Mouse (Mus musculus) heart, embryonic 14.5 days (tissue): Measurements from ENCODE around the gene Fmo6. TPM values are rescaled to one million over a fixed set of nuclear protein-coding genes. Genes with fewer than 3 reads are reported as not detected.

Experiments used
- ATAC-seq: fragments of 200-750 bp; cut with Nextera tagmentation; 2 replicates; pipeline ENCODE4 v1.8.0; 2017; ENCODE audit warnings: low read depth, moderate TSS enrichment; ENCODE audit not compliant: insufficient number of reproducible peaks, insufficient read depth, low FRiP score
- H3K27ac ChIP-seq, 2 experiments: fragments of 200-500 bp in 1 of 2; fragments of 300-500 bp in 1 of 2; sonication (generic) in 1 of 2; replicated peaks in 1 of 2; 2 replicates each; pipeline ENCODE4 v1.5.1; 2012 to 2014; ENCODE audit warnings: low read depth in 2 of 2, low read length in 2 of 2, control low read depth in 1 of 2, mild to moderate bottlenecking in 1 of 2, mixed read lengths in 1 of 2; ENCODE audit not compliant: control insufficient read depth in 1 of 2, insufficient read depth in 1 of 2
- H3K27me3 ChIP-seq: fragments of 300-500 bp; sonication (generic); 2 replicates; pipeline ENCODE4 v1.6.1; 2014; ENCODE audit warnings: mild to moderate bottlenecking, low read length, control low read depth; ENCODE audit not compliant: control insufficient read depth, insufficient read depth
- H3K36me3 ChIP-seq: fragments of 300-500 bp; sonication (generic); 2 replicates; pipeline ENCODE4 v1.6.1; 2014; ENCODE audit warnings: mild to moderate bottlenecking, control low read depth, low read length, mixed read lengths; ENCODE audit not compliant: control insufficient read depth, insufficient read depth
- H3K4me1 ChIP-seq, 2 experiments: fragments of 200-500 bp in 1 of 2; fragments of 300-500 bp in 1 of 2; sonication (generic) in 1 of 2; 2 replicates each; pipeline ENCODE4 v1.6.1; 2012 to 2014; ENCODE audit warnings: low read length in 2 of 2, control low read depth in 1 of 2, mixed read lengths in 1 of 2; ENCODE audit not compliant: control insufficient read depth in 2 of 2, insufficient read depth in 2 of 2
- H3K4me2 ChIP-seq: fragments of 300-500 bp; sonication (generic); 2 replicates; pipeline ENCODE4 v1.6.1; 2014; ENCODE audit warnings: mild to moderate bottlenecking, low read length
- H3K4me3 ChIP-seq, 2 experiments: fragments of 200-500 bp in 1 of 2; fragments of 300-500 bp in 1 of 2; sonication (generic) in 1 of 2; 2 replicates each; pipeline ENCODE4 v1.5.1; 2012 to 2014; ENCODE audit warnings: low read length in 2 of 2, mild to moderate bottlenecking in 2 of 2, control low read depth in 1 of 2, low read depth in 1 of 2, moderate library complexity in 1 of 2; ENCODE audit not compliant: control insufficient read depth in 1 of 2, insufficient read depth in 1 of 2
- H3K9ac ChIP-seq: fragments of 300-500 bp; sonication (generic); 2 replicates; pipeline ENCODE4 v1.6.1; 2014; ENCODE audit warnings: mild to moderate bottlenecking, low read length
- H3K9me3 ChIP-seq: fragments of 300-500 bp; sonication (generic); 2 replicates; pipeline ENCODE4 v1.6.1; 2016; ENCODE audit warnings: low read length, control low read depth; ENCODE audit not compliant: control insufficient read depth
- WGBS: fragments of 180-500 bp; shearing (Covaris S2); extraction: QIAGEN DNeasy Blood & Tissue Kit; methylation state at CpG from one replicate; pipeline ENCODE4 v1.1.7; 2014; 5-methylcytosine and 5-hydroxymethylcytosine counted together
- polyA plus RNA-seq: library from polyadenylated mRNA; unstranded; fragments of >200 nt; fragmentation: Nextera tagmentation; extraction: Ambion mirVana; gene quantifications from 2 replicates; pipeline ENCODE4 v1.2.1, GENCODE M21; 2014

The Fmo6 gene
- polyA plus RNA-seq, 1 experiment from 2014 or later = not detected

DNA sequence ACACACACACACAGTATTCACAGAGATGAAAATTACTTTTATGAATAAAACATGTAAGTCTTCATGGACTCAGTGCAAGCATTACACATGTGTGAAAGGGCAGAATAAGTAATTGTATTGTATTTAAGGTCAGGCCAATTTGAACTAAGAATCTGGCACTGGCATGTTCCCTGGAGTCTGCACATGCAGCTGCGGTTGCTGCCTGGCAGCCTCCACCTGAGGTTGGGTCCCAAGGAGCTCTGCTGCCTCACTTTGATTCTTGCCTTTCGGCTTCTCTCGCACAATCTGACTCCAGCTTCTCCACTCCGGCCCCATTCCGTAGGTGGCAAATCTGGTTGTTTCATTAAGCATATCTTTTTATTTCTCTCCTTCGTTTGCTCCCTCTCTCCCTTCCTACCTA, 10.6 kb upstream of the Fmo6 start:
- H3K27me3 ChIP-seq = no peaks in the 10 kb centered on the region
- H3K36me3 ChIP-seq = no peaks in the 10 kb centered on the region
- WGBS = 83% methylated on average over 6 of the region's 6 CpGs
- no peak overlapping the region for H3K4me2 ChIP-seq
- no peak for ATAC-seq
- no peak overlapping the region for H3K27ac ChIP-seq
- no peaks in the 10 kb centered on the region for H3K9me3 ChIP-seq
- no peak overlapping the region for H3K9ac ChIP-seq
- no peaks in the 10 kb centered on the region for H3K4me1 ChIP-seq
- no peak overlapping the region for H3K4me3 ChIP-seq

DNA sequence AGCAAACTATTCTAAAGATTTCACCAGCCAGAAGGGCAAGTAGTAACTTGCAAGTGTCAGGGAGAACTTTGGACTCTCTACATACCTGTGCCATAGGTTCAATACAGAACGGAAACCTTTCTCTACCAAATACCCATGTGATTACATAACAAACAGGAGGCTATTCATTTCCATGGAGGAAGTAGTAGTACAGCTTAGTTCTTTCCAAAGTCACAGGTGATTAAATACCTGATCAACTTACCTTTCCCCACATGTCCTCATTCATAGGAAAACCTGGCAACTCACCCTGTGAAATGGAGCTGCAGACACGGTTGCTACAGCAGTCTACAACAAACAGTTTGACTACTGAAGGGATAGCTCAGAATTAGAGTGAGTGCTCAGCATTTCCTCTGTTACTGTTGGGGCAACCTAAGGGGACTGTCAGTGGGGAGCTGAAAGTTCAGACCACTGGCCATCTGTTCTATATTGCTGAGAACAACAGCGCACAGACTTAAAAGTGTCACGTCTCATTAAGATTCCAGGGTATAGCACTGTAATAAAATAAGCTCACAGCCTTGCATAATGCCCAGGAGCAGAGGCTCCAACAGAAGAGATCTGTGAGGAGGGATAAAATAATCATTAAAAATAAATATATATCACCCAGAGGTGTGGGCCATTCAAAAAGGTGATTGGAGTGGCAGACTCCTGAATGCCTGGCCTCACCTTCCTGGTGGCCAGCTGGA, 9.7 kb upstream of the Fmo6 start:
- 78% methylated on average over 4 of the region's 4 CpGs for WGBS
- no peak overlapping the region for H3K4me3 ChIP-seq
- H3K4me1 ChIP-seq = no peaks in the 10 kb centered on the region
- no peaks in the 10 kb centered on the region for H3K36me3 ChIP-seq
- H3K4me2 ChIP-seq = no peak overlapping the region
- ATAC-seq = no peak
- H3K9me3 ChIP-seq = no peaks in the 10 kb centered on the region
- no peak overlapping the region for H3K9ac ChIP-seq
- H3K27ac ChIP-seq = no peak overlapping the region
- H3K27me3 ChIP-seq = no peaks in the 10 kb centered on the region

DNA sequence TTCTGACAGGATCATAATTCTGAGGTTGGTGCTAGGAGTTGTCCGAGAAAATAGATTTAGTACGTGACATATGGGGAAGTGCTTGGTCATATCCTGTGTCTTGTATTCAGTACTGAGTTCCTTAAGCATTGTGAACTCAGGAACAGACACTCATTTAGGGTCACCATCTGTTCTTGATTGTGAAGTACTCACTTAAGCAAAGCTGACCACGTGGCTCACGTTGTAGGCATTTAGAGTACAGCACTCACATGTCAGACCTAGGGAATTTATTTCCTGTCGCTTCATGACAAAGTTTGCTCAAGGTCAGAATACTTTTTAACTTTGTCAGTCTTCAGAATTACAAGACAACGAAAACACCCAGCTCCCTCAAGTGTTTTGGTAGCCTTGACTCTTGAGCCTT, 6.4 kb upstream of the Fmo6 start:
- Histone ChIP-seq H3K27me3 (no peaks in the 10 kb centered on the region), H3K4me3 (no peak overlapping the region), H3K36me3 (no peaks in the 10 kb centered on the region), H3K4me2 (no peak overlapping the region), H3K9me3 (no peaks in the 10 kb centered on the region), H3K27ac (no peak overlapping the region), H3K4me1 (no peaks in the 10 kb centered on the region), H3K9ac (no peak overlapping the region)
- no peak for ATAC-seq
- WGBS = 60% methylated on average over 6 of the region's 6 CpGs

DNA sequence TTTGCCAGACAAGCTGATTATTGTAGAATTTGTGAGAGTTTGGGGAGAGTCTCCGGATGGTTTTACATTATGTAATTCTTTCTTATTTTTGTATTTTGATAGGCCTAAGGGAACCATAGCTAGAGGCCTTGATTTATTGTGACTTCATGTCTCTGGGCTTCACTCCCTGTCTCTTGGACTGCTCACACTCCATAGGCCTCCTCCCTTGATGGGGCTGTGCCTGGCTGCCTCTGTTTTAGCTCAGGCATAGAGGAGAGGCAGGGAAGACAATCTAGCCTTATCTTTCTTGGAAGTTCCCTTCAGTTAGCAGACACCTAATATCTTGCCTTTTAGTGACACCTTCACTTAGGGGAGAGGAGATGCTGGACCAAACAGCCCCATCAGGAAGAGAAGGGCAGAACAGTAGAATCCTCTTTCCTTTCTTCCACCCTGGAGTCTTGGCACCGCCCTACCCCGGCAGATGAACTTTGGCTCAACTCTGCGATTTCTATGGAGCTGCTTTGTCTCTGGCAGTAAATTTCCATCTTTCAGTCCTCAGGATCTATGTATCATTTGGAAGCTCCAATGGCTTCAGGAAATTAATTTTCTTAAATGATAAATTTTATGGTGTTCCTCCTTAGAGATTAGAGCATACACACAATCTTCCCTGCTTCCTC, 1.5 kb upstream of the Fmo6 start:
- ATAC-seq = no peak
- WGBS = 74% methylated on average over 4 of the region's 4 CpGs
- H3K27ac ChIP-seq = no peak overlapping the region; a peak in 1 of 4 replicates

DNA sequence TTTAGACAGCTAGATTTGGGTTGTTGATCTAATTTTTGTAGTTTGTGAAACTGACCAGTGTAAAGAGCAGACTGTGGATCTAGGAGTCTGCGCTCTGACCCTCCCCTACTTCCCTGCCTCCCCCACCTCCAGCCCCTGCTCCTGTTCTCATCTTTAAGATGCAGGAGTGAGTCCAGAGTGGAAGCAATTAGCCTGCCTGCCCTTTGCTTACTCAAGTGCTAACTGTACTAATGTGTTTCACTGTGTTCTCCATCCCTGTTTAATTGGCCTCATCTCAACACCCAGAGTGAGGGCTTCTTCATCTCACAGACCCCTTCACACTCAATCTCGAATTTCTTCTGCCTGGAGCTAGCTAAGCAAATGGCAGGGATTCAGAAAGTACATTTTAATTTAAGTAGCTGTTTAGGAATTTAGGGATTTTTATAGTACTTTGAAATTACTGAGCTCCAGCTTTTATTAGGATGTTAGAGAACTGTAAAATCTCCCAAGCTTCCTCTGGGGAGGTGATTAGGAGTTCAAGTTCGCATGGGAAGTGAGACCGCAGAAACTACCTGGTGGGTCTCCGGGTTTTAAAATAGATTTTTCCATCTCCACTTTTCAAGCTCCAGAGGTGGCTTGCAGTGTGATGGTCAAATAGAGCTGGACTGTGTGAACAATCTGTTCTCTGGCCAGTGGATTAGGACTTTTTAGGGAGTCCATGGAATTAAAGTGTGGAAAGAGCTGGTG, 818 bp upstream of the Fmo6 start:
- ATAC-seq = no peak
- no peak overlapping the region for H3K4me3 ChIP-seq
- H3K27ac ChIP-seq = peak overlapping the region in 1 of 2 experiments; percentile 14; a peak in 1 of 4 replicates
- no peak overlapping the region for H3K4me2 ChIP-seq
- H3K36me3 ChIP-seq = no peaks in the 10 kb centered on the region
- 69% methylated on average over 5 of the region's 5 CpGs for WGBS
- H3K4me1 ChIP-seq = no peaks in the 10 kb centered on the region
- H3K9ac ChIP-seq = no peak overlapping the region
- H3K27me3 ChIP-seq = no peaks in the 10 kb centered on the region
- H3K9me3 ChIP-seq = no peaks in the 10 kb centered on the region

More for the DNA sequence above, 1.5 kb upstream of the Fmo6 start:
- Histone ChIP-seq H3K4me3 (no peak overlapping the region), H3K27me3 (no peaks in the 10 kb centered on the region), H3K36me3 (no peaks in the 10 kb centered on the region), H3K9ac (no peak overlapping the region), H3K4me2 (no peak overlapping the region), H3K4me1 (no peaks in the 10 kb centered on the region), H3K9me3 (no peaks in the 10 kb centered on the region)

DNA sequence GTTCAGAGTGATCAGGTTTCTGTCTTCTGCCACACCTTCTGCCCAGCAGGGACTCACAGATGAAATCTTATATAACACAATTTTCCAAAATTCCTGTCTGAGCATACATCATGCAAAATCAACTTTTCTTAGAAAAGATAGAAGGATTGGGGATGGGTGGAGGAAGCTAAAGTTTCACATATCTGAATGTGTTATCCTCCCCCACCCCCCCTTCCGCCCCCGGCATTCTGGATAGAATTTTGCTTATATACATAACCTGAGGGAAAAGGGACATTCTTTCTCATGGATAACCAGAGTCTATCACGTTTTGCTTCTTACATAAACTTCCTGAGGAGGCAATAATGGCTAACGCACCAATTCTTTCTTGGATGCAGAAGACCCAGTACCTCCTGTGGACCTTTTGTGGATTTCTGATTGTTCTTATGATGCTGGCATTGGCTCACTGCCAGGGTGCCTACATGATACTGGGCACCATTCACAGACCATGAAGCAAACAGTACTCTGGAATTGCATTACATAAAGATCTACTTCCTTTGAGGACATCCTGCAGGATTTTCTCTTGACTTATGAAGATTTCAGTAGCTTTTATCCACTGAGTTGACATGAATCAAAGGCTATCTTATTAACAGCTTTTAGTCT, 2.8 kb downstream of the Fmo6 start:
- H3K27ac ChIP-seq = no peak overlapping the region
- no peak for ATAC-seq
- H3K4me1 ChIP-seq = no peaks in the 10 kb centered on the region
- H3K27me3 ChIP-seq = no peaks in the 10 kb centered on the region
- H3K4me2 ChIP-seq = no peak overlapping the region
- WGBS = 60% methylated on average over 4 of the region's 4 CpGs
- H3K36me3 ChIP-seq = no peaks in the 10 kb centered on the region
- no peak overlapping the region for H3K9ac ChIP-seq
- no peak overlapping the region for H3K4me3 ChIP-seq
- H3K9me3 ChIP-seq = no peaks in the 10 kb centered on the region

DNA sequence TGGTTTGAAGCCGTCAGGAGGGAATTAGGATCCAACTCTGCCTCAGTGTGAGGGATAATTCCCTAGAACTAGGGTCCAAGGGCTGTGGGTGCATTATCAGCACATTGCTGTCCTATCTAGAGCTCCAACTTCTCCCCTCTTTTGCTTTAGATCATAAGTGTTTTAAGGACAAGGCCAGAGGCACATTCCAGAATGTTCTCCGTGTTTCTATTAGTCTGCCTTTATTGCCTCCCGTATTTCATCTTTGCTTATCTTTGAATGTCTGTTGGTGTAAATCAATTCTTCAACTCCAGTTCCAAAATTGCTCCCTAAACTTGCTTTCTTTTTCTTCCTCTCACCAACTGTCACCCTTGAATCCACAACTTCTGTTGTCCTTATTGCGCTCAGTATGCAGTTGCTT, 4.9 kb downstream of the Fmo6 start:
- Histone ChIP-seq H3K4me2 (no peak overlapping the region), H3K27ac (no peak overlapping the region), H3K9ac (no peak overlapping the region), H3K4me3 (no peak overlapping the region), H3K9me3 (no peaks in the 10 kb centered on the region), H3K27me3 (no peaks in the 10 kb centered on the region), H3K36me3 (no peaks in the 10 kb centered on the region), H3K4me1 (no peaks in the 10 kb centered on the region)
- WGBS = 74% methylated on average over 4 of the region's 4 CpGs
- ATAC-seq = no peak
